Mouse (Mus musculus) lung, adult 2 months (tissue): ENCODE results near the gene Gm11011. TPM values are rescaled to one million over a fixed set of nuclear protein-coding genes. Genes with fewer than 3 reads are reported as not detected.

ENCODE experiments used
- DNase-seq: peaks from one replicate; pipeline ENCODE4 v3.0.0; 2022
- H3K4me1 ChIP-seq: fragments of 200-500 bp; 2 replicates; pipeline ENCODE4 v1.6.1; 2011; ENCODE audit warnings: low read length; ENCODE audit not compliant: control insufficient read depth, insufficient read depth
- H3K4me3 ChIP-seq: fragments of 200-500 bp; replicated peaks from 2 replicates; pipeline ENCODE3; 2011; ENCODE audit warnings: low read depth, mild to moderate bottlenecking, control low read depth, low read length; ENCODE audit errors: extremely low read depth
- CTCF ChIP-seq: fragments of 200-500 bp; IDR thresholded peaks from 2 replicates; pipeline ENCODE4 v1.5.1; 2011; ENCODE audit warnings: mild to moderate bottlenecking, low read length, control low read depth; ENCODE audit not compliant: insufficient read depth
- POLR2A ChIP-seq: fragments of 200-500 bp; IDR thresholded peaks from 2 replicates; pipeline ENCODE4 v1.6.1; 2011; ENCODE audit warnings: low read depth, mild to moderate bottlenecking, control low read depth, low read length, borderline replicate concordance; ENCODE audit errors: extremely low read depth
- WGBS: fragments of 180-500 bp; shearing (Covaris S2); methylation state at CpG from one replicate; pipeline ENCODE4 v1.1.7; 2018; 5-methylcytosine and 5-hydroxymethylcytosine counted together
- polyA plus RNA-seq: library from polyadenylated mRNA; depleted of rRNA; stranded (reverse); fragments of >200 nt; gene quantifications from 2 replicates; pipeline ENCODE4 v1.2.3, GENCODE M21; 2012

The Gm11011 gene
- polyA plus RNA-seq, 1 experiment: not detected

GRCm38 (mm10) chr2:169611557-169611956 lies 24.0 kb upstream of the Gm11011 start:
- no peak for DNase-seq
- WGBS: 55% methylated on average over 7 of the region's 7 CpGs
- H3K4me3 ChIP-seq: no peak overlapping the region
- H3K4me1 ChIP-seq: no peaks in the 10 kb centered on the region; the same call in 1 of the 2 replicates
- TF ChIP-seq POLR2A: no peak
- TF ChIP-seq CTCF: no peak

GRCm38 (mm10) chr2:169610882-169611281 lies 23.3 kb upstream of the Gm11011 start:
- TF ChIP-seq CTCF (no peak), POLR2A (no peak)
- no peak overlapping the region for H3K4me3 ChIP-seq
- H3K4me1 ChIP-seq: no peaks in the 10 kb centered on the region; the same call in 1 of the 2 replicates
- no peak for DNase-seq
- 90% methylated on average over 8 of the region's 8 CpGs for WGBS

- no peaks in the 10 kb centered on the region; the same call in 1 of the 2 replicates for H3K4me1 ChIP-seq
- no peak for TF ChIP-seq CTCF
- TF ChIP-seq POLR2A: no peak
- no peak for DNase-seq
- H3K4me3 ChIP-seq: no peak overlapping the region
- WGBS: 12% methylated on average over 13 of the region's 13 CpGs
These were observed 22.4 kb upstream of the Gm11011 start for GRCm38 (mm10) chr2:169609956-169610355.

- H3K4me3 ChIP-seq: no peak overlapping the region
- 11% methylated on average over 2 of the region's 2 CpGs for WGBS
- TF ChIP-seq POLR2A: no peak
- peak; percentile 21 for DNase-seq
- H3K4me1 ChIP-seq: no peaks in the 10 kb centered on the region; the same call in 1 of the 2 replicates
These were observed 20.2 kb upstream of the Gm11011 start for GRCm38 (mm10) chr2:169607787-169608186.

DNA sequence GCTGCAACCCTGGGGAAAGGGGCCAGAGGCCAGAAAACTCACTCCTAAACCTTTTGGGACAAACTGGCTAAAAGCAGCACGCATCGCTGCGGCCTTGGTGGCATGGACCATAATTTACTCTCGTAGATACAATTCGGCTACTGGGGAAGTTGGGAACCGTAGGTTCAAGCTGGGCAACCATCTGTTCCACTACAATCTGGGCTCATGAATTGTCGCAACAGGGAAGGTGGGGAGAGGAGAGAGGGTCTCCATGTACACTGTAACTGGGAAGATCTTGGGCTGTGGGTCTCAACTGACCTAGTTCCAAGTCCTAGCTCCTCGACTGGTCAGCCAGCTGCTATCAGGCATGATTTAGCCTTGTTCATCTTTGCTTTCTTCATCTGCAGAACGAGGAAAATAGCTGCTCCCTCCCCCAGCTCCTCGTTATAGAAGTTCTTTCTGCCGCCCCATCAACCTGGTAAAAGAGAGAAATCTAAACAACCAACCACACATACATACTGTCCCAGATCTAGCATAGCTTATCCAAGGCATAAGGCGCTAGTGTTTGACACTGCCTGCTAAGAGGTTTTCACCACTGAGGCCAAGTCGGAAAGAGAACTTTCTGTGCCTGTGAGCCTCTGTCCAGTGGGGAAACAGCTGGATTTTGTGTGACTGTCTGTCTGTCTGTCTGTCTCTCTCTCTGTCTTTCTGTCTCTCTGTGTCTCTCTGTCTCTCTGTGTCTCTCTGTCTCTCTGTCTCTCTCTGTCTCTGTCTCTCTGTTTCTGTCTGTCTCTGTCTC lies 19.5 kb upstream of the Gm11011 start:
- Histone ChIP-seq H3K4me3 (no peak overlapping the region), H3K4me1 (no peaks in the 10 kb centered on the region; the same call in 1 of the 2 replicates)
- TF ChIP-seq CTCF (no peak), POLR2A (no peak)
- no peak for DNase-seq
- 81% methylated on average over 13 of the region's 13 CpGs for WGBS

DNA sequence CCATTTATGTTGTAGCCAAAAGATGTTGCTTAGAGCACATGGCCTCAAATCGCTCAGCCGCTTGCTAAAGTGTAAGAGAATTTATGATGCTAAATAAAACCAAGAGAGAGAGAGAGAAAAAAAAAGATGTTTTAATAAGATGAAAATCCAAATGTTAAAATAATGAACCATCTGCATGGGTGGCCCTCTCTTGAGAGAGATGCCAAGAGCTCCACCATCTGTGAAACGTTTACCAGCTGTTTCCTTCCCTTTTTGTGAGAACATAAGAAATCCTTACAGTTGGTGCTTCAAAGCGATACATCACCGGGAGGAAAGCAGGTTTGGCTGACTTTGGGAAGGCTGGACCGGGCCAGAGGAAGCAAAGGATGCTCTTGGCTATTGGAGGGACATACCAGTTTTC lies 12.6 kb upstream of the Gm11011 start:
- TF ChIP-seq CTCF: no peak
- TF ChIP-seq POLR2A: no peak
- no peaks in the 10 kb centered on the region for H3K4me1 ChIP-seq
- no peak for DNase-seq
- WGBS: 49% methylated on average over 6 of the region's 6 CpGs
- no peak overlapping the region for H3K4me3 ChIP-seq

- WGBS: 77% methylated on average over 4 of the region's 4 CpGs
These were observed 12.0 kb upstream of the Gm11011 start for GRCm38 (mm10) chr2:169599591-169599990.

DNA sequence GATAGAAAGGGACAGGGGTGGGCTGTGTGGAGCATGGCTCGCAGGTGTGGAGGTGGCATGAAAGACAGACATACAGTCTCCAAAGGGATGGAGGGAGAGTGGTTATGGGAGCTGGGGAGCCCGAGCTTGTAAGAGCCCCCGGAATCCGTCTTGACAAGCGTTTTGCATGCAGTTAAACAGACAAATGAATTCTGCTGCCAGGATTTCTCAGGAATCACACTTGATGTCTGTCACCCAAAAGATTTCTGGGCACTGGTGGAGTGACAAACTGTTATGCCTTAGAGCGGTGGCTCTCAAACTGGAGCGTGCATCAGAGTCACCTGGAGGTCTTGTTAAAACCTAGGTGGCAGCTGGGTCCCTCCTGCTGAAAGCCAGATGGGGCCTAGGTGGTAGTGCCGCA lies 10.4 kb upstream of the Gm11011 start:
- no peak for TF ChIP-seq CTCF
- no peak for TF ChIP-seq POLR2A
- WGBS: 94% methylated on average over 8 of the region's 8 CpGs
- no peak for DNase-seq

More at GRCm38 (mm10) chr2:169599591-169599990, 12.0 kb upstream of the Gm11011 start:
- Histone ChIP-seq H3K4me1 (no peaks in the 10 kb centered on the region), H3K4me3 (no peak overlapping the region)
- no peak for DNase-seq
- TF ChIP-seq POLR2A (no peak), CTCF (no peak)

GRCm38 (mm10) chr2:169597357-169597756 lies 9.8 kb upstream of the Gm11011 start:
- TF ChIP-seq CTCF (no peak), POLR2A (no peak)
- DNase-seq: no peak
- WGBS: 85% methylated on average over 6 of the region's 6 CpGs

More for the DNA sequence above, 10.4 kb upstream of the Gm11011 start:
- no peak overlapping the region for H3K4me3 ChIP-seq
- no peaks in the 10 kb centered on the region for H3K4me1 ChIP-seq

DNA sequence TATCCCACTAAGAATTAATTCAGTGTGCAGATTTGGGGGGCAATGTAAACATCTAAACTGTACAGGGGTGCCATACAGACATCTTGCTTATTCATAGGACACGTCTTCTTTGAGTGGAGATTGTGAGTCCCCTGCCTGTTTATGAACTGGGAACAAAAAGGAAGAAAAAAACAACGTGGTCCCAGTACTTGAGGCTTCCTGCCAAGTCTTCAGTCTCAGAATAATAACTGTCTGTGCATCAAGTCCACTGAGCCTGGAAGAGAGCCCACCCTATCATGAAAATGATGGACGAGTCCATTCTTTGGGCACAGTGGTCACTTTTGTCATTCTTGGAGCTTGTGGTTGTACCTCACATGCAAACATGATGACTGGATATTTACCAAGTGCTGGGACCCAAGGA lies 6.2 kb upstream of the Gm11011 start:
- H3K4me1 ChIP-seq: no peaks in the 10 kb centered on the region
- DNase-seq: no peak
- no peak for TF ChIP-seq CTCF
- TF ChIP-seq POLR2A: no peak
- 34% methylated on average over 3 of the region's 3 CpGs for WGBS
- no peak overlapping the region for H3K4me3 ChIP-seq

More at GRCm38 (mm10) chr2:169597357-169597756, 9.8 kb upstream of the Gm11011 start:
- no peak overlapping the region for H3K4me3 ChIP-seq
- no peaks in the 10 kb centered on the region for H3K4me1 ChIP-seq
